Mouse (Mus musculus): ENCODE results near the gene Me1. TPM values are rescaled to one million over a fixed set of nuclear protein-coding genes. Genes with fewer than 3 reads are reported as not detected.
A peak's percentile ranks its signal among the peaks of the same experiment; 100 is the strongest.

Me1 gene
- total RNA-seq, 2 experiments from 2014 or later = 54.6 to 58.3 TPM

GRCm38 (mm10) chr9:86714089-86714488, 18.3 kb upstream of the Me1 start:
- peak in 1 of 2 experiments; percentile 16 for DNase-seq (ENCODE audit: low spot score in 2 of 2)
- intact Hi-C loops (cut with DNase I) = no loop called here

DNA sequence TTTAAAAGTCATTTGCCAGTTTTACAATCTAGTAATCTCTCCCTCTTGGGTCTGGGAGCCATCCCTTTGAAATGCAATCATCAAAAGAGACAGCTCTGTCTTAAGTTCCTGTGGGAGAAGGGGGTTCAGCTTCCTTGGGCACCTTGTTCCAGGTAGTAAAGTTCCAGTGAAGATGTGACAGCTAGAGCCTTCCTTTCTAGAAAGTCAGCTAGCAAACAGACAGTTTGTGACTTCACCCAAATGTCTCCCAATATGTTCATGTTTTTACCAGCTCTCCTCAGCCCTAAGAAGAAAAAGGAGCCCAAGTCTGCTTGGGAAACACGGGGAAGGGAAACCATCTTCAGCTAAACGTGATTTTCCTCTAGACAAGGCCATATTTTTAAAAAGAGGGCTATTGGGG, 16.9 kb upstream of the Me1 start:
- intact Hi-C loops (cut with DNase I) = no loop called here
- no peak for DNase-seq (ENCODE audit: low spot score in 2 of 2)

- intact Hi-C loops (cut with DNase I) = no loop called here
- DNase-seq (ENCODE audit: low spot score in 2 of 2) = peak in 1 of 2 experiments; percentile 61
Observed at GRCm38 (mm10) chr9:86710091-86710634, 14.4 kb upstream of the Me1 start.

DNA sequence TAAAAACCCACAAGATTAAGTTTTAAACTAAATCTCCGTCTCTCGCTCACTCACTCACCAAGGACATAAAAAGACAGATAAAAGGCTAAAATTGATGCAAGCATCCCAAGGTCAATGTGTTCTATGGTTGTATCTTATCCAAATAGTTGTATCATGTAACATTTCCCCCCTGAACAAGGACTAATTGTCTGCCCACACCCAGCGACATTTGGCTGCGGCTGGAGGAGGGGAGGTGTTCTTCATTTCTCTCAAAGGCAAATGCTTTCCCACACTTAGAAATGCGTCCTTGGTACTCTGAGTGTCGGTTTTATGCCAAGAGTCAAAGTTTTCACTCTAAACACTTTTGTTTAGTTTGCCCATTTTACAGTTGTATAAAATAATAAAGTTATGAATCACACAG, 13.2 kb upstream of the Me1 start:
- no peak for DNase-seq (ENCODE audit: low spot score in 2 of 2)
- intact Hi-C loops (cut with DNase I) = no loop called here

GRCm38 (mm10) chr9:86707431-86707830, 11.7 kb upstream of the Me1 start:
- intact Hi-C loops (cut with DNase I) = no loop called here
- no peak for DNase-seq (ENCODE audit: low spot score in 2 of 2)

DNA sequence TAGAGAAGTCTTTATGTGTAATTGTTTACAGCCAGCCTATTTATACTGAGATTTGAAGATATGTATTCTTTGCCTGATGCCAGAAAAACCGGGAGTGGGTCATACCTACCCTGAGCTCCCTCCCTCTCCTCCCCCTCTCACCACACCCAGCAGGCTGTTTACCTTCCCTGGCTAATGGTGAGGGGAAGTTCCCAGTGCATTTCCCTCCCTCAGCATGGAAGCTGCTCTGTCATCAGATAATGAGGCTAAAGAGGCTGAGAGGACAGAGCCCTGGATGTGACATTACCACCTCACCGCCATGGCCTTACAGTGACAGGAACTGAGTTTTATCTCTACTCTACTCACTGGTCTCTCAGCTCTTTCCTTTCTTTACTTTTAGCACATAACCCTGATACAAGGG, 6.1 kb upstream of the Me1 start:
- intact Hi-C loops (cut with DNase I) = no loop called here
- DNase-seq (ENCODE audit: low spot score in 2 of 2) = no peak

DNA sequence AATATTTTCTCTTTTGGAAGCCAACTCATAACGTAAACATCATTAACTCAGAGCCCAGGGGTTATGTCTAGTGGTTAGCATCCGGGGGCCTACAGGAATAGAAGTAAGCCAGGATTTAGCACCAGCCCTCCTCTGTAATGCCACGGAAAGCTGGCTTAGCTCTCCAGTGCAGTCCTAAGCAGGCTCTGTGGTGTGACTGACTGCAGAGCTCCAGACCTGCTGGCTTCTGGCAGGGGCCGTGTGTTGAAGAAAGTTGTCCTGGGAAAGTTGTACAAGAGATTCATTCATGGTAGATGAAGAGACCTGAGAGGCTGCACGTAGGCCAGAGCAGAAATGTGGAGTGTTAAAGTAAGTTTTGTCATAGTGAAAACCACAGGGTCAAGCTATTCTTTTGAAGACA, 5.5 kb upstream of the Me1 start:
- intact Hi-C loops (cut with DNase I) = no loop called here
- no peak for DNase-seq (ENCODE audit: low spot score in 2 of 2)

GRCm38 (mm10) chr9:86695199-86695817, 445 bp downstream of the Me1 start:
- intact Hi-C loops (cut with DNase I) = loop anchor here (5.0 kb wide), 1 partner anchor 47 kb away; the partner anchor contains the start of gene Prss35
- DNase-seq (ENCODE audit: low spot score in 2 of 2) = peak; percentile 12 to 30

- peak in 1 of 2 experiments; percentile 20 for DNase-seq (ENCODE audit: low spot score in 2 of 2)
- intact Hi-C loops (cut with DNase I) = loop anchor here (5.0 kb wide), 1 partner anchor 48 kb away; the partner anchor contains the start of gene Prss35
Observed at GRCm38 (mm10) chr9:86694644-86695043, 1.1 kb downstream of the Me1 start.

DNA sequence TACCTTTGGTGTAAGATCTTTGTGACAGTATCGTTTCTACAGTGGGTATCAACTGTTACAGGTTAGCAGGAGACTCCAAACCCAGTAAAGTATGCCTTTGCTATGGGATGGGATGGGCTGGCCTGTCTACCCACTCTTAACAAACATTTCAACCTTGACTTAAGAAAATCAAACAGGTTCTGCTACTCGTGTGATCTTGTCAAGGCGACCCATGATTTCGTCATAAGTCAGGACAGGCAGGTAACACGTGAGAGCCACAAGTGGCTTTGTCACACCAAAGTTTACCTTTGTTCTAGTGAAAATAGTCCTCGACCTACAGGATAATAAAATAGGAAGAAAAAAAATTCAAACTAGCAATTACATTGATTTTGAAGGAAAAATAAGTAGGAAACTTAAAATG, 1.8 kb downstream of the Me1 start:
- intact Hi-C loops (cut with DNase I) = no loop called here
- no peak for DNase-seq (ENCODE audit: low spot score in 2 of 2)

- intact Hi-C loops (cut with DNase I) = no loop called here
Observed at GRCm38 (mm10) chr9:86692676-86693075, 3.1 kb downstream of the Me1 start.

DNA sequence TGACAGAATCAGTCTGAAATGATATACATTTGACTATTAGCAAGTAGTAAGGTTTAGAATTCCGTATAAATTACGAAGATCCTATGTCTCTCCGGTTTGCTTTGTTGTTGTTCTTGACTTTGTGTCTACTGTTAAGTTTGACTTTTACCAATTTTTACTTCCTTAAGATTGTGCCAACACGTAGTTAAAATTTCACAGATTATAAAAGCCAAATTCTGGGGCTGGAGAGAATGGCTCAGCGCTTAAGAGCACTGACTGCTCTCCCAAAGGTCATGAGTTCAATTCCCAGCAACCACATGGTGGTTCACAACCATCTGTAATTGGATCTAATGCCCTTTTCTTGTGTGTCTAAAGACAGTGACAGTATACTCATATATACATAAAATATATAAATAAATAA, 3.5 kb downstream of the Me1 start:
- intact Hi-C loops (cut with DNase I) = no loop called here
- DNase-seq (ENCODE audit: low spot score in 2 of 2) = no peak

More at GRCm38 (mm10) chr9:86692676-86693075, 3.1 kb downstream of the Me1 start:
- no peak for DNase-seq (ENCODE audit: low spot score in 2 of 2)

- intact Hi-C loops (cut with DNase I) = no loop called here
- no peak for DNase-seq (ENCODE audit: low spot score in 2 of 2)
Observed at GRCm38 (mm10) chr9:86691101-86691500, 4.7 kb downstream of the Me1 start.

- intact Hi-C loops (cut with DNase I) = no loop called here
Observed at GRCm38 (mm10) chr9:86683713-86684209, 12.0 kb downstream of the Me1 start.

GRCm38 (mm10) chr9:86682844-86683243, 12.9 kb downstream of the Me1 start:
- peak; percentile 15 to 58 for DNase-seq (ENCODE audit: low spot score in 2 of 2)
- intact Hi-C loops (cut with DNase I) = no loop called here

More at GRCm38 (mm10) chr9:86683713-86684209, 12.0 kb downstream of the Me1 start:
- DNase-seq (ENCODE audit: low spot score in 2 of 2) = no peak

- no peak for DNase-seq (ENCODE audit: low spot score in 2 of 2)
- intact Hi-C loops (cut with DNase I) = no loop called here
Observed at GRCm38 (mm10) chr9:86682278-86682677, 13.5 kb downstream of the Me1 start.

DNA sequence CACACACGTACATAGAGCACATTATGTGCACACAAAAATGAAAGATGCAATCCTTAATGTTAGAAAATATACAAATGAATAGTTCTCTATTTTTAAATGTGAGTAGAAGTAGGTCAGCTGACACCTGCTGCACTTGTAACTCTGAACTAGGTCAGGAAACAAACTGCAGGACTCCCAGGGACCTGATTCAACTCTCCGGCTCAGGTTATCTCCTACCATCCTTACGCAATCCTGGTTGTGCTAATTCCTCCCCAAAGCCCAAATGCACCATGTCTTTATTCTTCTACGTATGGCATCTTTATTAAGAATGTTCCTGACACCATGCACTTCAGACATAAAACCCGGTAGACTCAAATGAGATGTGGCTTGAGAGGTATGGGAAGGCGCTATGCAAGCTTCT, 15.3 kb downstream of the Me1 start:
- no peak for DNase-seq (ENCODE audit: low spot score in 2 of 2)
- intact Hi-C loops (cut with DNase I) = no loop called here

- DNase-seq (ENCODE audit: low spot score in 2 of 2) = no peak
- intact Hi-C loops (cut with DNase I) = no loop called here
Observed at GRCm38 (mm10) chr9:86679843-86680417, 15.8 kb downstream of the Me1 start.

GRCm38 (mm10) chr9:86676246-86676645, 19.5 kb downstream of the Me1 start:
- DNase-seq (ENCODE audit: low spot score in 2 of 2) = no peak
- intact Hi-C loops (cut with DNase I) = no loop called here

- intact Hi-C loops (cut with DNase I) = no loop called here
- no peak for DNase-seq (ENCODE audit: low spot score in 2 of 2)
Observed at GRCm38 (mm10) chr9:86675426-86675825, 20.3 kb downstream of the Me1 start.

All from left cerebral cortex, postnatal 14 days (tissue).